Mouse (Mus musculus): ENCODE data around the gene Uimc1. TPM values are rescaled to one million over a fixed set of nuclear protein-coding genes. Genes with fewer than 3 reads are reported as not detected.

Gene Uimc1
- polyA plus RNA-seq, 1 experiment from 2014 or later = 29.9 TPM

GRCm38 (mm10) chr13:54980957-54981356 lies 119.1 kb downstream of the Uimc1 start:
- H3K9ac ChIP-seq (ENCODE audit: low read length) = no peak overlapping the region
- H3K36me3 ChIP-seq (ENCODE audit: control insufficient read depth, insufficient read depth, low read length) = no peaks in the 10 kb centered on the region
- no peak overlapping the region for H3K4me3 ChIP-seq (ENCODE audit: low read depth, low read length)
- H3K4me1 ChIP-seq (ENCODE audit: control insufficient read depth, insufficient read depth, low read length) = peaks cover 12% of the 10 kb centered on the region; the same call in 1 of the 2 replicates
- H3K9me3 ChIP-seq (ENCODE audit: control insufficient read depth, low read length) = no peaks in the 10 kb centered on the region
- no peak overlapping the region for H3K27ac ChIP-seq (ENCODE audit: low read depth, low read length)
- no peak overlapping the region for H3K4me2 ChIP-seq (ENCODE audit: low read depth)
- DNase-seq (ENCODE audit: low spot score) = no peak
- H3K27me3 ChIP-seq (ENCODE audit: control insufficient read depth, insufficient read depth, low read length) = no peaks in the 10 kb centered on the region
- WGBS = 76% methylated on average over 12 of the region's 12 CpGs
- ATAC-seq (ENCODE audit: insufficient read depth, low FRiP score, low TSS enrichment) = no peak

- no peaks in the 10 kb centered on the region for H3K36me3 ChIP-seq (ENCODE audit: control insufficient read depth, insufficient read depth, low read length)
- 48% methylated on average over 8 of the region's 8 CpGs for WGBS
- no peak overlapping the region; the same call in 1 of the 2 replicates for H3K9ac ChIP-seq (ENCODE audit: low read length)
- no peak overlapping the region for H3K4me2 ChIP-seq (ENCODE audit: low read depth)
- no peak for DNase-seq (ENCODE audit: low spot score)
- no peak for ATAC-seq (ENCODE audit: insufficient read depth, low FRiP score, low TSS enrichment)
- H3K9me3 ChIP-seq (ENCODE audit: control insufficient read depth, low read length) = no peaks in the 10 kb centered on the region
- H3K27ac ChIP-seq (ENCODE audit: low read depth, low read length) = no peak overlapping the region
- H3K4me3 ChIP-seq (ENCODE audit: low read depth, low read length) = no peak overlapping the region
- no peaks in the 10 kb centered on the region for H3K27me3 ChIP-seq (ENCODE audit: control insufficient read depth, insufficient read depth, low read length)
- H3K4me1 ChIP-seq (ENCODE audit: control insufficient read depth, insufficient read depth, low read length) = peaks cover 20% of the 10 kb centered on the region; the same call in 1 of the 2 replicates
Observed at GRCm38 (mm10) chr13:54978804-54979203, 121.3 kb downstream of the Uimc1 start.

Other genes starting within 250 kb of the Uimc1 start
- 6.7 and 7.5 TPM in 2 replicates for gene Unc5a, start 150.9 kb downstream of the Uimc1 start, polyA plus RNA-seq (2014; fragmentation: Nextera tagmentation; extraction: Ambion mirVana)
- 1.1 and 1.5 TPM in 2 replicates for gene Hk3, start 78.9 kb downstream of the Uimc1 start, polyA plus RNA-seq (2014; fragmentation: Nextera tagmentation; extraction: Ambion mirVana)
- gene Zfp346, start 5.0 kb upstream of the Uimc1 start, polyA plus RNA-seq (2014; fragmentation: Nextera tagmentation; extraction: Ambion mirVana) = 21.6 and 22.0 TPM in 2 replicates
- not detected in 2 replicates for gene Gm17617, start 33.2 kb upstream of the Uimc1 start, polyA plus RNA-seq (2014; fragmentation: Nextera tagmentation; extraction: Ambion mirVana)
- gene Fgfr4, start 52.3 kb upstream of the Uimc1 start, polyA plus RNA-seq (2014; fragmentation: Nextera tagmentation; extraction: Ambion mirVana) = 3.0 and 3.2 TPM in 2 replicates
- 68.2 and 69.8 TPM in 2 replicates for gene Nsd1, start 109.5 kb upstream of the Uimc1 start, polyA plus RNA-seq (2014; fragmentation: Nextera tagmentation; extraction: Ambion mirVana)
- gene Prelid1, start 220.2 kb upstream of the Uimc1 start, polyA plus RNA-seq (2014; fragmentation: Nextera tagmentation; extraction: Ambion mirVana) = 406 and 417 TPM in 2 replicates
- gene Rab24, start 221.6 kb upstream of the Uimc1 start, polyA plus RNA-seq (2014; fragmentation: Nextera tagmentation; extraction: Ambion mirVana) = 89.7 and 90.6 TPM in 2 replicates
- gene Mxd3, start 229.5 kb upstream of the Uimc1 start, polyA plus RNA-seq (2014; fragmentation: Nextera tagmentation; extraction: Ambion mirVana) = 29.5 and 31.6 TPM in 2 replicates